Mouse (Mus musculus) cortical plate, adult 2 months (tissue): Measurements from ENCODE around the gene AI854703.

Source experiments
- CTCF ChIP-seq: fragments of 200-500 bp; IDR thresholded peaks from 2 replicates; pipeline ENCODE4 v1.5.1; 2011; ENCODE audit warnings: mild to moderate bottlenecking, control low read depth, low read length; ENCODE audit not compliant: insufficient read depth; ENCODE audit errors: extremely low read depth
- POLR2A ChIP-seq: fragments of 200-500 bp; IDR thresholded peaks from 2 replicates; pipeline ENCODE4 v1.6.1; 2011; ENCODE audit warnings: mild to moderate bottlenecking, low read length, control low read depth; ENCODE audit not compliant: insufficient read depth; ENCODE audit errors: extremely low read depth

GRCm38 (mm10) chr6:48674291-48675058 lies 47.9 kb downstream of the AI854703 start:
- TF ChIP-seq POLR2A (no peak), CTCF (no peak)
